Mouse (Mus musculus) hindbrain, embryonic 16.5 days (tissue): ENCODE data around the gene Zfp687. TPM values are rescaled to one million over a fixed set of nuclear protein-coding genes. Genes with fewer than 3 reads are reported as not detected.
"Not testable (repeated sequence)": the region's sequence is repeated elsewhere in the genome, so short reads cannot be mapped to it uniquely, and the experiment has no call there.

Experiments
- ATAC-seq: fragments of 200-750 bp; cut with Nextera tagmentation; 2 replicates; pipeline ENCODE4 v1.8.0; 2017; ENCODE audit warnings: moderate TSS enrichment, moderate library complexity
- H3K27ac ChIP-seq: fragments of 300-500 bp; sonication (generic); 2 replicates; pipeline ENCODE4 v1.5.1; 2014; ENCODE audit warnings: low read depth, mild to moderate bottlenecking, control low read depth, low read length, moderate library complexity
- H3K27me3 ChIP-seq: fragments of 300-500 bp; sonication (generic); replicated peaks from 2 replicates; pipeline ENCODE4 v1.6.1; 2014; ENCODE audit warnings: low read length; ENCODE audit not compliant: control insufficient read depth, insufficient read depth
- H3K36me3 ChIP-seq: fragments of 300-500 bp; sonication (generic); 2 replicates; pipeline ENCODE4 v1.6.1; 2014; ENCODE audit warnings: mild to moderate bottlenecking, low read length, moderate library complexity, mixed read lengths; ENCODE audit not compliant: control insufficient read depth, insufficient read depth
- H3K4me1 ChIP-seq: fragments of 300-500 bp; sonication (generic); 2 replicates; pipeline ENCODE4 v1.6.1; 2014; ENCODE audit warnings: low read depth, low read length; ENCODE audit not compliant: control insufficient read depth, insufficient read depth
- H3K4me2 ChIP-seq: fragments of 300-500 bp; sonication (generic); 2 replicates; pipeline ENCODE4 v1.6.1; 2014; ENCODE audit warnings: mild to moderate bottlenecking, low read length, control low read depth, moderate library complexity
- H3K4me3 ChIP-seq: fragments of 300-500 bp; sonication (generic); 2 replicates; pipeline ENCODE4 v1.5.1; 2014; ENCODE audit warnings: mild to moderate bottlenecking, low read length, control low read depth, moderate library complexity
- H3K9ac ChIP-seq: fragments of 300-500 bp; sonication (generic); 2 replicates; pipeline ENCODE4 v1.6.1; 2014; ENCODE audit warnings: low read depth, mild to moderate bottlenecking, control low read depth, low read length, moderate library complexity
- H3K9me3 ChIP-seq: fragments of 300-500 bp; sonication (generic); 2 replicates; pipeline ENCODE4 v1.6.1; 2014; ENCODE audit warnings: mild to moderate bottlenecking, low read length, moderate library complexity; ENCODE audit not compliant: control insufficient read depth
- WGBS: fragments of 180-500 bp; shearing (Covaris S2); extraction: QIAGEN DNeasy Blood & Tissue Kit; methylation state at CpG from one replicate; pipeline ENCODE4 v1.1.7; 2014; 5-methylcytosine and 5-hydroxymethylcytosine counted together
- polyA plus RNA-seq: library from polyadenylated mRNA; unstranded; fragments of >200 nt; fragmentation: Nextera tagmentation; extraction: Ambion mirVana; gene quantifications from 2 replicates; pipeline ENCODE4 v1.2.1, GENCODE M21; 2015

The Zfp687 gene
- polyA plus RNA-seq, 1 experiment from 2014 or later: 15.9 TPM

DNA sequence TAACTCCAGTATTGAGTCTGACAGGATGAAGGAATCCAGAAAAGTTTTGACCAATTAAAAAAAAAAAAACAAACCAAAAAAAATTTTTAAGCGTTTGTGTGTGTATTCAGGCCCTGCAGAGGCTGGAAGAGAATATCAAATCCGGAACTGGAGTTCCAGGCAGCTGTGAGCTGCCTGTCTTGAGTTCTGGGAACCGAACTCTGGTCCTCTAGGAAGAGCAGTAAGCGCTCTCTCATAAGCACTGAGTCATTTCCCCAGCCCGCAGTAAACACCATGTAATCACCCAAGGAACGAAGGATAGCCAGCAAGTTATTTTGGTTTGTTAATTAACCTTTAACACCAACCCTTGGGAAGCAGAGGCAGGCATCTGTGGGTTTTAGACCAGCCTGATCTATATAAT lies 28.0 kb upstream of the Zfp687 start:
- Histone ChIP-seq H3K27me3 (no peaks in the 10 kb centered on the region; the same call in 1 of the 2 replicates), H3K9me3 (no peaks in the 10 kb centered on the region), H3K36me3 (no peaks in the 10 kb centered on the region), H3K4me2 (no peak overlapping the region), H3K4me1 (peaks cover 10% of the 10 kb centered on the region), H3K9ac (no peak overlapping the region), H3K4me3 (no peak overlapping the region), H3K27ac (no peak overlapping the region)
- WGBS: 79% methylated on average over 6 of the region's 6 CpGs
- ATAC-seq: no peak

DNA sequence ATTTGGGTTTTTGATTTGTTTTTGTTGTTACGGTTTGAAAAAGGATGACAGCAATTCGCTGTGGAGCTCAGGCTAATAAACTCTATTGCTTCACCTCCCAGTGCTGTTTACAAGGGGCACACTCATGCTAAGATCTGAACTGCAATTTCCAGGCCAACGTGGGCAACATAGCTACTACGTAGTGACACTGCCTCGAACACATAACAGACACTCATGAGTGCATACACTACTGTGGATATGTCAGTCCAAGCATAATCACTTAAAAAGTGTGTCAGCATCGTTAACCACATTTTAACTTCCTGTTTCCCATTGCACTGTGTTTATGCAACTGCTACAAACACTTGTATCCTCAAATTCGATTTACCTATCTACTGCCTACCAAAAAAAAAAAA lies 27.6 kb upstream of the Zfp687 start:
- H3K4me2 ChIP-seq: peak overlapping the region; percentile 65
- H3K4me3 ChIP-seq: peak overlapping the region; percentile 92
- H3K27me3 ChIP-seq: no peaks in the 10 kb centered on the region; the same call in 1 of the 2 replicates
- peak overlapping the region; percentile 56 for H3K9ac ChIP-seq
- no peaks in the 10 kb centered on the region for H3K9me3 ChIP-seq
- ATAC-seq: peak; percentile 74
- H3K36me3 ChIP-seq: 0 out of 2 replicates have a peak, but pooled peaks cover 3% of the 10 kb centered on the region
- H3K27ac ChIP-seq: peak overlapping the region; percentile 62
- peaks cover 10% of the 10 kb centered on the region for H3K4me1 ChIP-seq
- WGBS: 31% methylated on average over 7 of the region's 7 CpGs

DNA sequence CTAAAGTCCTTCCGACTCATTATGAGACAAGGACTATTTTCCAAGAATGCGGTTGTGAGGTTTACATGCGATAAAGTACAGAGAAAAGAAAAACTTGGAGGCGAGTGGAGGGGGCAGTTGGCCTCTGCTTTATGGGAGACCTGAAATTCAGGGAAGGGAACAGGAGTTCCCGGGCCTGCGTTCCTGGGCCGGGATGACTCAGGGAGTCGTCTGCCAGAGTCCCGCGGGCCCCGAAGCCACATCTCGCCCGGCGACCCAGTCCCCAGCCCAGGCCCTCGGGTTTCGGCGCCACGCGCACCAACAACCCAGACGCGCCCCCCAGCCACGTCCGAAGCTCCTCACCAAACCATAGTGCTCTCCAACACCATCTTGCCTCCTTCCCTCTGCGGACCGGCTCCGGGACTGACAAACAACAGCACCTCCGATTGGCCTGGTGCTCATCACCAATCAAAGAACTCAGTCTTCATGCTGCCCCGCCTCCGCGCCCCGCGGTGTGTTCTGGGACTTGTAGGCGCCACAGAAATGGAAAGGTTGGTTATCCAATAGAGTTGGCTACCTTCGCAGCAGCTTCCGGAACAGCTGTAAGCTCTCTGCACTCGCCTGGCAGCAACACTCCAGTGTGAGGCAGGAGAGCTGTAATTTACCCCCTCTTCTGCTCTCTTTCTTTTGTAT lies 27.1 kb upstream of the Zfp687 start, which contains the start of gene Psmd4:
Gene Psmd4 (minus strand): TSS at position 449 of the 672 bp plus-strand sequence.
- Histone ChIP-seq H3K27me3 (no peaks in the 10 kb centered on the region; the same call in 1 of the 2 replicates), H3K4me2 (peak within 1 kb of the TSS; percentile 66), H3K27ac (peak within 1 kb of the TSS; percentile 75), H3K36me3 (0 out of 2 replicates have a peak, but pooled peaks cover 3% of the 10 kb centered on the region), H3K4me1 (peaks cover 10% of the 10 kb centered on the region), H3K9me3 (no peaks in the 10 kb centered on the region), H3K4me3 (peak within 1 kb of the TSS; percentile 92), H3K9ac (peak within 1 kb of the TSS; percentile 91)
- under 1% methylated on average over 36 of the region's 36 CpGs for WGBS
- peak; percentile 99 for ATAC-seq

DNA sequence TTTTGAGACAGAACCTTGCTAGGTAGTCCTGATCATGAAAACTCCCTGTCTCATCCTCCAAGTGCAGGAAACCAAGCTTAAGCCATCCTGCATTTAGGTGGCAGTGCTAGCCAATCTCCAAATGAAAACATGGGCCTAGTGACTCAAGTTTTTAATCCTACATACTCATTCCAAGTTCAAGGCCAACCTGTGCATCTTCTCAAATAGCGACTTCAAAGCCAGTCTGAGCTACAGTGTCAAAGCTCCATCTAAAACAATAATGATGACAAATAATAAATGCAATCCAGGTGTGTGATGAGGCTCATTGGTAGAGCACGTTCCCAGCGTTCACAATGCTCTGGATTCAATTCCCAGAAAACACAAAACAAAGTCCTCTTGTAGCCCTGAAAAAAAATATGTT lies 26.4 kb upstream of the Zfp687 start:
- peak overlapping the region; percentile 66 for H3K4me2 ChIP-seq
- H3K36me3 ChIP-seq: 0 out of 2 replicates have a peak, but pooled peaks cover 3% of the 10 kb centered on the region
- no peaks in the 10 kb centered on the region for H3K9me3 ChIP-seq
- H3K27me3 ChIP-seq: no peaks in the 10 kb centered on the region; the same call in 1 of the 2 replicates
- no peak for ATAC-seq
- H3K4me3 ChIP-seq: peak overlapping the region; percentile 92
- no peak overlapping the region for H3K27ac ChIP-seq
- peaks cover 10% of the 10 kb centered on the region for H3K4me1 ChIP-seq
- H3K9ac ChIP-seq: peak overlapping the region; percentile 91
- WGBS: 11% methylated on average over 3 of the region's 3 CpGs

DNA sequence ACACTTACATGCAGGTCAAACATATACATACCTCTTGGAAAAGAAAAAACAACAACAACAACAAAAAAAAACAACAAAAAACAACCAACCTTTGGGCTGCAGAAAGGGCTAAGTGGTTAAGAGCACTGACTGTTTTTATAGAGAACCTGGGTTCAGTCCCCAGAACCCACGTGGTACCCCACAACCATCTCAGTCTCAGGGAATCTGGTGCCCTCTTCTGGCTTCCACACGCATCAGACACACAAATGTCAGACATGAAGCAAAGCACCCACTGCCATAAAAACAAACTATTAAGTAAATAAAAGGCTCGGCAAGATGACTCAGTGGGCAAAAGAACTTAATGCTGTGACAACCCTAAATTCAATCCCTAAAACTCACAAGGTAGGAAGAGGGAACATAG lies 14.7 kb upstream of the Zfp687 start:
- peaks cover 37% of the 10 kb centered on the region for H3K36me3 ChIP-seq
- no peak overlapping the region for H3K9ac ChIP-seq
- no peaks in the 10 kb centered on the region for H3K27me3 ChIP-seq
- H3K27ac ChIP-seq: no peak overlapping the region
- H3K4me2 ChIP-seq: no peak overlapping the region
- H3K4me1 ChIP-seq: no peaks in the 10 kb centered on the region
- H3K9me3 ChIP-seq: no peaks in the 10 kb centered on the region
- no peak overlapping the region for H3K4me3 ChIP-seq
- no peak for ATAC-seq
- 82% methylated on average over 3 of the region's 3 CpGs for WGBS

DNA sequence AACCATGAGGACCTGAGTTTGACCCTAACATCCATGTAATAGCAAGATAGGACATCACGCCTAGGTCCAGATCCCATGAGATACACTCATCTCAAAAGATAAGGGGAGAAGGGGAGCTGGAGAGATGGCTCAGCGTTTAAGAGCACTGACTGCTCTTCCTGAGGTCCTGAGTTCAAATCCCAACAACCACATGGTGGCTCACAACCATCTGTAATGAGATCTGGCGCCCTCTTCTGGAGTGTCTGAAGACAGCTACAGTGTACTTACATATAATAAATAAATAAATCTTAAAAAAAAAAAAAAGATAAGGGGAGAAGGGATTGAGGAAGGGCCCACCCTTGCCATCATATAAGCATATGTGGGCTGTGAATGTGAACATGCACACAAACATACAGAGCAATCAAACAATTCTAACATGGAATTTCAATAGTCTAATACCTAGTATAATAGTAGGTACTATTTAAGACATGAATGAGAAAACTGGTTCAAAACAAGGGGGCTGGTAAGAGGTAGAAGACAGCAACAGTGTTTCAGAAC lies 14.1 kb upstream of the Zfp687 start:
- not testable (repeated sequence) for H3K4me2 ChIP-seq, ATAC-seq, H3K4me1 ChIP-seq, H3K4me3 ChIP-seq, H3K9me3 ChIP-seq, H3K27me3 ChIP-seq, H3K9ac ChIP-seq, H3K27ac ChIP-seq
- 80% methylated on average over 3 of the region's 3 CpGs for WGBS
- H3K36me3 ChIP-seq: peaks cover 31% of the 10 kb centered on the region

DNA sequence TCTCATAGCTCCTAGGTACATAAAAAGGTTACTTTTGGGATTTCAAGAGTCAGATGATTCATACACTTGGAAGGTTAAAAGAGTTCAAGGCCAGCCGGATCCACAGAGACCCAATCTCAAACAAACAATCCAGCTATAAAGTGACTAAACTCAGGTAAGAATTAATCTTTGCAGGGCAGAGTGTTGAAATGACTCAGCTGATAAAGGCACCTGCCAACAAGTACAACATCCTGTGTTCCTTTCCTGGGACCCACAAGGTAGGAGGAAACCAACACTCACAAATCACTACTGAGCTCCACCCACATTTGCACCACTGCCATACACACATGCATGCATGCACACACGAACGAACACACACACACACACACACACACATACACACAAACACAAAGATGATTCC lies 13.4 kb upstream of the Zfp687 start:
- H3K4me2 ChIP-seq: no peak overlapping the region
- ATAC-seq: no peak
- no peaks in the 10 kb centered on the region for H3K9me3 ChIP-seq
- WGBS: 85% methylated on average over 3 of the region's 3 CpGs
- no peaks in the 10 kb centered on the region for H3K4me1 ChIP-seq
- H3K27ac ChIP-seq: no peak overlapping the region
- H3K27me3 ChIP-seq: no peaks in the 10 kb centered on the region
- no peak overlapping the region for H3K4me3 ChIP-seq
- peaks cover 25% of the 10 kb centered on the region for H3K36me3 ChIP-seq
- no peak overlapping the region for H3K9ac ChIP-seq

DNA sequence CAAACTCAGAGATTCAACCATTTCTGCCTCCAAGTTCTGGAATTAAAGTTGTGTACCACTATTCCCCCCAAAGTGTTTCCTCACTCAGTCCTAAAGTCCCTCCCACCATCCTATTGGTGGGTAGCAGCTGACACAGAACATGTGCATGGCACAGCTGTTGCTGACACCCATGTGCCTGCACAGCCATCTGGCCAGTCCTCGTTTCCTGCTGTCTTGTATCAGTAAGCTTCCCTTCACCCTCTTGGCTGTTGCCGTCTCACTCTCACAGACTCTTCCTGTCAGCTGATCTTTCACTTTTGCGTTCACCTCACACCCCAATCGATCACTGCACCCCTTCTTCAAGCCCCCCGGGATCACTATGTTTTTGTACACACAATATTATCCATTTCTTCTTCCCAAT lies 12.5 kb upstream of the Zfp687 start:
- Histone ChIP-seq H3K4me3 (no peak overlapping the region), H3K36me3 (peaks cover 16% of the 10 kb centered on the region), H3K27ac (no peak overlapping the region), H3K4me1 (no peaks in the 10 kb centered on the region), H3K9me3 (no peaks in the 10 kb centered on the region), H3K27me3 (no peaks in the 10 kb centered on the region), H3K9ac (no peak overlapping the region), H3K4me2 (no peak overlapping the region)
- peak; percentile 60; the same call in 1 of the 2 replicates for ATAC-seq
- 54% methylated on average over 5 of the region's 5 CpGs for WGBS

DNA sequence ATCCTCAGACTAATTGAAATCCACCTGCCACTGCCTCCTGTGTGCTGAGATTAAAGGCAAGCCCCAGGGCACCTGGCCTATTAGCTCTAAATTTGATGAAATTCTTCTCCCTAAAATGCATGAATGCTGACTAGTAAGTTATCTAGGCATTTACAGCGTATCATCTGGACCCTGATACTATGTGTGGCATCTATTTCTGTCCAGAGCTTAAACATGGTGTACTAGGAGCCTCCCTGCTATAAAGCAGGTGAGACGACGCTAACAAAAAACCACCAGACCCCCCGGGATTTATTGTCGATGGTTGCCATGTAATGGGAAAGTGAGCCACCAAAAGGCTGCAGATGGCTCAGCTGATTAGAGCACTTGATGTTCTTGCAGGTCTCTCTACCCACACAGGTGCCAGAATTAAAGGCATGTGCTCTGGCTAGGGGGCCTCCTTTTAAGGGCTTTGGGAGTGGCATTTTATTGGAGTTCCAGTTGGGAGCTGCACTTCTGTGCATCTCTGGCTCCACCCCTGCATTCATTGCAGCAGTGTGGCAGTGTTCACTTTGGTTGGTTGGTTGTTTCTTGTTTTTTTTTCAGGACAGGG lies 11.9 kb upstream of the Zfp687 start:
- no peaks in the 10 kb centered on the region for H3K4me1 ChIP-seq
- H3K9ac ChIP-seq: no peak overlapping the region
- H3K9me3 ChIP-seq: no peaks in the 10 kb centered on the region
- H3K36me3 ChIP-seq: peaks cover 11% of the 10 kb centered on the region; the same call in 1 of the 2 replicates
- no peak overlapping the region for H3K4me3 ChIP-seq
- no peak overlapping the region for H3K4me2 ChIP-seq
- H3K27ac ChIP-seq: no peak overlapping the region; the same call in 1 of the 2 replicates
- 0 out of 2 replicates have a peak, but pooled peaks have one; percentile 7 for ATAC-seq
- WGBS: 49% methylated on average over 5 of the region's 5 CpGs
- no peaks in the 10 kb centered on the region for H3K27me3 ChIP-seq
